8 mouse cellular contexts compared by ENCODE assay signal in the genomic region with DNA sequence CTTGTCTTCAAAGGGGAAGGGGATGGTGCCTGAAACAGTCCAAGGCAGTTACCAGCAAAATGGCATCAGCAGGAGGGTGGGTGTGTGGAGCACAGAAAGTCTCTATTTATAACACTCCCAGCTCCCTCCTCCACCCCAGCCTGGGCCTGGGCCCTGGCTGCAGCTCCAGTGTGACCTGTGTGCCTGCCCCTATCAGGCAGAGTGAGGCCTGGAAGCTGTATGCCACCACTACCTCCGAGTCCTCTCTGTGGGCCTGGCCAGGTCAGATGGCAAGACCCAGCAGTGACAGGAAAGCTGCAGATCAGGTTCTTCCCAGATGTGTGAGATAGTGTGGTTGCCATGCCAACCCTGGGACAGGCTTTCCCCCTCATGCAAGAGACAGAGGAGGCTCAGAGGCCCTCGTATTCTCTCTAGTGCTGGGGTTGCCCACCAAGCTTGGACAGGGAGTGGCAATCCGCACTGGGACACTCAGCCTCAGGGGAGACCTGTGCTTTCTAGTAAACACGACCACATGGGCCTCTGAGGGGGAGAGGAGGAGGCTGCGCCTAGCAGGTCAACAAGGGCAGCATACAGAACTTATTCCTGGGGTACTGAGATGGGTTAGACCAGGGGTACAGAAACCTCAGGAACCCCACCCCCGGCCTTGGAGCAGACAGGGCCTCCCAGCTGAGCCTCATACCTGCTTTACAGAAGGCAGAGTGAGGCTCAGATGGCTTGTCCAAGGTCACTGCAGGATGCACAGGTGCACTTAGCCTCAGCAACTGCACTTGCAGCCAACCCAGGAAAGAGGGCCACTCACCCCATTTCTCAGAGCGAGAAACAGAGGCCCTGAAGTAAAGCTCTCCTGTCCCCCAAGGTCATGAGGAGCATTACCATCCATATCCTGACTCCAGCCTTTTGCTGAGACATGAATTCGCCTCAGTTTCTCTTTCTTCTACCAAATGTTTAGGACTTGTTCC. TPM values are rescaled to one million over a fixed set of nuclear protein-coding genes. Genes with fewer than 3 reads are reported as not detected.
DNase-seq lines count a peak whose midpoint lies in the region; ATAC-seq and TF ChIP-seq lines count a peak whose summit lies in the region.

No protein-coding gene starts in this region.

- peak overlapping the region; percentile 90 for H3K4me2 ChIP-seq in kidney, embryonic 14.5 days (replicated peaks; ENCODE audit: low read depth, low read length)

- no peak for TF ChIP-seq CTCF in E14TG2a.4 (conservative IDR thresholded peaks at IDR 0.05; ENCODE audit: low read length)

- peak overlapping the region; percentile 80; the same call in 1 of the 2 replicates for H3K9ac ChIP-seq in kidney, embryonic 14.5 days (ENCODE audit: low read depth, low read length)

- ATAC-seq in kidney, embryonic 14.5 days (ENCODE audit: low FRiP score, low TSS enrichment), result 0 out of 2 replicates have a peak, but pooled peaks have one; percentile 16

- H3K27me3 ChIP-seq in kidney, embryonic 14.5 days (ENCODE audit: control insufficient read depth, insufficient read depth, low read length), result no peaks in the 10 kb centered on the region
- H3K27me3 ChIP-seq in E14TG2a.4 (ENCODE audit: insufficient read depth, low read length), result no peaks in the 10 kb centered on the region
- no peaks in the 10 kb centered on the region for H3K27me3 ChIP-seq in hindbrain, embryonic 10.5 days (ENCODE audit: insufficient read depth, poor library complexity, severe bottlenecking)
- H3K27me3 ChIP-seq in midbrain, embryonic 10.5 days (ENCODE audit: low read depth, poor library complexity, severe bottlenecking), result no peaks in the 10 kb centered on the region

- H3K27ac ChIP-seq in kidney, embryonic 14.5 days (ENCODE audit: low read depth, low read length), result peak overlapping the region; percentile 73; the same call in 1 of the 2 replicates
- peak overlapping the region; percentile 89; the same call in 1 of the 2 replicates for H3K27ac ChIP-seq in hindbrain, embryonic 10.5 days
- peak overlapping the region; percentile 88; the same call in 1 of the 2 replicates for H3K27ac ChIP-seq in midbrain, embryonic 10.5 days (replicated peaks)

- H3K4me3 ChIP-seq in kidney, embryonic 14.5 days (ENCODE audit: low read length), result peak overlapping the region; percentile 84
- peak overlapping the region; percentile 92 for H3K4me3 ChIP-seq in E14TG2a.4 (replicated peaks; ENCODE audit: low read length)
- H3K4me3 ChIP-seq in hindbrain, embryonic 10.5 days, result peak overlapping the region; percentile 86
- peak overlapping the region; percentile 76 for H3K4me3 ChIP-seq in midbrain, embryonic 10.5 days

- no peak for DNase-seq in kidney, postnatal 36 days
- peak; percentile 37 for DNase-seq in embryo, embryonic 9.5 days (ENCODE audit: extremely low spot score)
- DNase-seq in hindbrain, embryonic 10.5 days (ENCODE audit: low spot score), result peak; percentile 46
- DNase-seq in midbrain, embryonic 10.5 days (ENCODE audit: low spot score), result peak; percentile 27
- DNase-seq in spleen, postnatal 10 days (ENCODE audit: low spot score in 2 of 2), result no peak
- no peak for DNase-seq in lung, postnatal 4 days

- H3K9me3 ChIP-seq in kidney, embryonic 14.5 days (ENCODE audit: control insufficient read depth, low read length), result no peaks in the 10 kb centered on the region
- H3K9me3 ChIP-seq in E14TG2a.4 (ENCODE audit: low read length), result peaks cover 3% of the 10 kb centered on the region
- no peaks in the 10 kb centered on the region for H3K9me3 ChIP-seq in hindbrain, embryonic 10.5 days
- no peaks in the 10 kb centered on the region for H3K9me3 ChIP-seq in midbrain, embryonic 10.5 days (replicated peaks)

- peaks cover 20% of the 10 kb centered on the region for H3K4me1 ChIP-seq in kidney, embryonic 14.5 days (ENCODE audit: control insufficient read depth, insufficient read depth, low read length)
- peaks cover 52% of the 10 kb centered on the region for H3K4me1 ChIP-seq in E14TG2a.4 (replicated peaks; ENCODE audit: low read depth, low read length)
- H3K4me1 ChIP-seq in hindbrain, embryonic 10.5 days (replicated peaks), result peaks cover 57% of the 10 kb centered on the region
- H3K4me1 ChIP-seq in midbrain, embryonic 10.5 days, result peaks cover 40% of the 10 kb centered on the region

- 38% methylated on average over 8 of the region's 8 CpGs for WGBS in kidney, embryonic 14.5 days
- 59% methylated on average over 8 of the region's 8 CpGs for WGBS in hindbrain, embryonic 10.5 days
- WGBS in midbrain, embryonic 10.5 days, result 59% methylated on average over 8 of the region's 8 CpGs

- H3K36me3 ChIP-seq in kidney, embryonic 14.5 days (ENCODE audit: control insufficient read depth, insufficient read depth, low read length), result peaks cover 14% of the 10 kb centered on the region
- peaks cover 37% of the 10 kb centered on the region for H3K36me3 ChIP-seq in E14TG2a.4 (ENCODE audit: insufficient read depth, low read length)
- H3K36me3 ChIP-seq in hindbrain, embryonic 10.5 days, result peaks cover 26% of the 10 kb centered on the region
- H3K36me3 ChIP-seq in midbrain, embryonic 10.5 days, result peaks cover 24% of the 10 kb centered on the region

RNA-seq across cellular contexts. Expression of a gene that starts 1.3 kb away (rescaled TPM):
- 69.4 and 70.9 TPM in 2 replicates for polyA plus RNA-seq in kidney, embryonic 14.5 days (2014; fragmentation: Nextera tagmentation; extraction: Ambion mirVana)
- 80.5 and 89.3 TPM in 2 replicates for polyA plus RNA-seq in hindbrain, embryonic 10.5 days (2016; fragmentation: Nextera tagmentation; extraction: Ambion mirVana)
- 70.7 and 84.7 TPM in 2 replicates for polyA plus RNA-seq in midbrain, embryonic 10.5 days (2016; fragmentation: Nextera tagmentation; extraction: Ambion mirVana)

RNA-seq across cellular contexts. Expression of a gene that starts 6.2 kb away (rescaled TPM):
- 14.5 and 25.0 TPM in 2 replicates for polyA plus RNA-seq in kidney, embryonic 14.5 days (2014; fragmentation: Nextera tagmentation; extraction: Ambion mirVana)
- polyA plus RNA-seq in hindbrain, embryonic 10.5 days (2016; fragmentation: Nextera tagmentation; extraction: Ambion mirVana), result 29.7 and 33.6 TPM in 2 replicates
- polyA plus RNA-seq in midbrain, embryonic 10.5 days (2016; fragmentation: Nextera tagmentation; extraction: Ambion mirVana), result 27.8 and 29.6 TPM in 2 replicates

RNA-seq across cellular contexts. Expression of a gene that starts 34.2 kb away (rescaled TPM):
- 31.0 and 34.7 TPM in 2 replicates for polyA plus RNA-seq in kidney, embryonic 14.5 days (2014; fragmentation: Nextera tagmentation; extraction: Ambion mirVana)
- polyA plus RNA-seq in hindbrain, embryonic 10.5 days (2016; fragmentation: Nextera tagmentation; extraction: Ambion mirVana), result 52.9 and 55.6 TPM in 2 replicates
- polyA plus RNA-seq in midbrain, embryonic 10.5 days (2016; fragmentation: Nextera tagmentation; extraction: Ambion mirVana), result 53.2 and 62.7 TPM in 2 replicates

RNA-seq across cellular contexts. Expression of a gene that starts 57.8 kb away (rescaled TPM):
- polyA plus RNA-seq in kidney, embryonic 14.5 days (2014; fragmentation: Nextera tagmentation; extraction: Ambion mirVana), result 21.4 and 30.6 TPM in 2 replicates
- polyA plus RNA-seq in hindbrain, embryonic 10.5 days (2016; fragmentation: Nextera tagmentation; extraction: Ambion mirVana), result 22.4 and 26.7 TPM in 2 replicates
- polyA plus RNA-seq in midbrain, embryonic 10.5 days (2016; fragmentation: Nextera tagmentation; extraction: Ambion mirVana), result 22.5 and 23.7 TPM in 2 replicates

RNA-seq across cellular contexts. Expression of a gene that starts 58.0 kb away (rescaled TPM):
- polyA plus RNA-seq in kidney, embryonic 14.5 days (2014; fragmentation: Nextera tagmentation; extraction: Ambion mirVana), result 92.3 and 96.0 TPM in 2 replicates
- 149 and 151 TPM in 2 replicates for polyA plus RNA-seq in hindbrain, embryonic 10.5 days (2016; fragmentation: Nextera tagmentation; extraction: Ambion mirVana)
- polyA plus RNA-seq in midbrain, embryonic 10.5 days (2016; fragmentation: Nextera tagmentation; extraction: Ambion mirVana), result 151 and 152 TPM in 2 replicates

Comparison
In these comparisons a context has a peak if more than half of its experiments do, and no peak if none do; other contexts are left out.
1. DNase-seq: peak in embryo, embryonic 9.5 days (single experiment), hindbrain, embryonic 10.5 days (single experiment) and midbrain, embryonic 10.5 days (single experiment); none in kidney, postnatal 36 days (0 of 2), spleen, postnatal 10 days (0 of 2) and lung, postnatal 4 days (0 of 2).
2. Peak in every context shown above with its lines, with median percentiles within 50 percentile points of each other: H3K27ac ChIP-seq and H3K4me3 ChIP-seq.